Mouse (Mus musculus) embryo, embryonic 10.5 days (tissue): Measurements from ENCODE around the gene Espn.

Source experiments
- DNase-seq: peaks from one replicate; pipeline ENCODE4 v3.0.0-alpha.2; 2015; ENCODE audit warnings: low spot score

Espn gene

DNA sequence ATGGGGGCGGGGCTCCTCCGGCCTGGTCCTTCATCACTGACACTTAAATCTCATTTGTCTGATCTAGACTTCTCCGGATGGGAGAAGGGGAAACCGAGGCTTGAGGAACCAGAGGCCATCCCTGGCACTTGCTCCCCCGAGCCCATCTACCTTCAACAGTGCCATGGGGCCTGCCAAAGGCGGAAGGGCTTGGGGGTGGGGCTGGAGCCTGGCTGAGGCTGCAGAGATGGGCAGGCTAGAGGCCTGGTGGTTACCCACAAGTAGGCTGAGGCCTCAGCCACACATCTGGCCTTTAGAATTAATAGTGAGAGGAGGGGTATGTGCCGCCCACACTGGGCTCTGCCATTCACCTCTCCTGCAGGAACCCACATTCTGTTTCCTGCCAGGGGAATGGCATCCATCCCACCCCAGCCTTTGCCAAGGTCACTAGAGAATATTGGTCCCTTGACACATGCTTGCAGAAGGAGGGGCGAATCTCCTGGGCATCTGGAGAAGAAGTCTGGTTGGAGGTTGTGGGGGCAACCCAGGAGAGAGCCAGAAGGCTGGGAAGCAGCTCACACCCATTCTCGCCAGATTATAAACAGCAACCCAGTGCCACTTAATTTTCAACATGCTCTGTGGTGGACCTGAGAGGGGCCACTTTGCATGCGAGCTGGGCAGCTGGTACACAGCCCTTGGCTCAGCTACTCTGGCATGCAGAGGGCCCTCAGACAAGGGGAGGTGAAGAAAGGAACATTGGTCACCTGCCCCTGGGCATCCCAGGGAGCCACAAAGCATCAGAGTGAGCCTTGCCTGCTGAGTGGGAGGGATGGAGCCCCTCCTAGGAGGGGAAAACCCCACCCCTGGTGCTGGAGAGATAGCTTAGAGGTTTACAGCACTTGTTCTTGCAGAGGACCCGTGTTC, 81.4 kb downstream of the Espn start:
- no peak for DNase-seq
